Mouse (Mus musculus) cortical plate, adult 2 months (tissue): ENCODE measurements around the gene Dstyk. TPM values are rescaled to one million over a fixed set of nuclear protein-coding genes. Genes with fewer than 3 reads are reported as not detected.
A peak's percentile ranks its signal among the peaks of the same experiment; 100 is the strongest.

Experiments
- H3K27ac ChIP-seq: fragments of 200-500 bp; 2 replicates; pipeline ENCODE4 v1.5.1; 2012; ENCODE audit warnings: low read length, control low read depth, inconsistent platforms; ENCODE audit not compliant: insufficient read depth
- H3K4me1 ChIP-seq: fragments of 200-500 bp; 2 replicates; pipeline ENCODE4 v1.6.1; 2011; ENCODE audit warnings: low read length; ENCODE audit not compliant: control insufficient read depth, insufficient read depth
- H3K4me3 ChIP-seq: fragments of 200-500 bp; 2 replicates; pipeline ENCODE4 v1.5.1; 2011; ENCODE audit warnings: mild to moderate bottlenecking, low read length, control low read depth; ENCODE audit not compliant: insufficient read depth
- CTCF ChIP-seq: fragments of 200-500 bp; IDR thresholded peaks from 2 replicates; pipeline ENCODE4 v1.5.1; 2011; ENCODE audit warnings: mild to moderate bottlenecking, control low read depth, low read length; ENCODE audit not compliant: insufficient read depth; ENCODE audit errors: extremely low read depth
- POLR2A ChIP-seq: fragments of 200-500 bp; IDR thresholded peaks from 2 replicates; pipeline ENCODE4 v1.6.1; 2011; ENCODE audit warnings: mild to moderate bottlenecking, low read length, control low read depth; ENCODE audit not compliant: insufficient read depth; ENCODE audit errors: extremely low read depth
- polyA plus RNA-seq: library from polyadenylated mRNA; depleted of rRNA; stranded (reverse); fragments of >200 nt; gene quantifications from 2 replicates; pipeline ENCODE4 v1.2.3, GENCODE M21; 2012

The Dstyk gene
- polyA plus RNA-seq, 1 experiment, result 24.0 TPM

- Histone ChIP-seq H3K27ac (no peak overlapping the region), H3K4me1 (no peaks in the 10 kb centered on the region), H3K4me3 (no peak overlapping the region)
- TF ChIP-seq CTCF (no peak), POLR2A (no peak)
Observed at GRCm38 (mm10) chr1:132471032-132471431, 53.7 kb downstream of the Dstyk start.

- H3K27ac ChIP-seq, result no peak overlapping the region
- no peaks in the 10 kb centered on the region for H3K4me1 ChIP-seq
- TF ChIP-seq CTCF, result no peak
- TF ChIP-seq POLR2A, result no peak
- H3K4me3 ChIP-seq, result no peak overlapping the region
Observed at GRCm38 (mm10) chr1:132471499-132471898, 54.1 kb downstream of the Dstyk start.

- H3K4me3 ChIP-seq, result no peak overlapping the region
- TF ChIP-seq CTCF, result 0 out of 2 replicates have a peak, but pooled peaks have one; percentile 45
- TF ChIP-seq POLR2A, result no peak
- no peaks in the 10 kb centered on the region for H3K4me1 ChIP-seq
- H3K27ac ChIP-seq, result no peak overlapping the region
Observed at GRCm38 (mm10) chr1:132472537-132472936, 55.2 kb downstream of the Dstyk start.

GRCm38 (mm10) chr1:132474496-132474895 is 57.1 kb downstream of the Dstyk start:
- H3K27ac ChIP-seq, result no peak overlapping the region
- peaks cover 1% of the 10 kb centered on the region; the same call in 1 of the 2 replicates for H3K4me1 ChIP-seq
- no peak overlapping the region for H3K4me3 ChIP-seq
- TF ChIP-seq POLR2A (no peak), CTCF (no peak)

GRCm38 (mm10) chr1:132476575-132476927 is 59.2 kb downstream of the Dstyk start:
- TF ChIP-seq CTCF (no peak), POLR2A (no peak)
- peaks cover 1% of the 10 kb centered on the region for H3K4me1 ChIP-seq
- no peak overlapping the region for H3K27ac ChIP-seq
- H3K4me3 ChIP-seq, result peak overlapping the region; percentile 59

- TF ChIP-seq CTCF (no peak), POLR2A (peak; percentile 54; the same call in 1 of the 2 replicates)
- Histone ChIP-seq H3K4me3 (peak within 1 kb of the TSS; percentile 59), H3K4me1 (peaks cover 1% of the 10 kb centered on the region), H3K27ac (peak within 1 kb of the TSS; percentile 58; the same call in 1 of the 2 replicates)
Observed at GRCm38 (mm10) chr1:132476928-132477691, 59.8 kb downstream of the Dstyk start, which contains the start of gene Rbbp5. TSS of gene Rbbp5 (plus strand) at chr1:132477365.

GRCm38 (mm10) chr1:132479438-132479837 is 62.1 kb downstream of the Dstyk start:
- Histone ChIP-seq H3K4me1 (peaks cover 1% of the 10 kb centered on the region), H3K27ac (no peak overlapping the region), H3K4me3 (no peak overlapping the region)
- TF ChIP-seq CTCF, result no peak
- no peak for TF ChIP-seq POLR2A

- Histone ChIP-seq H3K4me1 (peaks cover 1% of the 10 kb centered on the region), H3K4me3 (no peak overlapping the region), H3K27ac (no peak overlapping the region)
- TF ChIP-seq CTCF (no peak), POLR2A (no peak)
Observed at GRCm38 (mm10) chr1:132481619-132482018, 64.3 kb downstream of the Dstyk start.

GRCm38 (mm10) chr1:132483234-132483633 is 65.9 kb downstream of the Dstyk start:
- no peak for TF ChIP-seq POLR2A
- no peak for TF ChIP-seq CTCF
- no peak overlapping the region for H3K27ac ChIP-seq
- no peak overlapping the region for H3K4me3 ChIP-seq
- H3K4me1 ChIP-seq, result no peaks in the 10 kb centered on the region; the same call in 1 of the 2 replicates

- Histone ChIP-seq H3K27ac (no peak overlapping the region), H3K4me1 (no peaks in the 10 kb centered on the region; the same call in 1 of the 2 replicates), H3K4me3 (no peak overlapping the region)
- TF ChIP-seq POLR2A (no peak), CTCF (no peak)
Observed at GRCm38 (mm10) chr1:132483759-132484158, 66.4 kb downstream of the Dstyk start.
